Mouse (Mus musculus) embryonic facial prominence, embryonic 13.5 days (tissue): Measurements from ENCODE around the gene Pld4. TPM values are rescaled to one million over a fixed set of nuclear protein-coding genes. Genes with fewer than 3 reads are reported as not detected.
A peak's percentile ranks its signal among the peaks of the same experiment; 100 is the strongest.

Experiments
- ATAC-seq: fragments of 200-750 bp; cut with Nextera tagmentation; 2 replicates; pipeline ENCODE4 v1.8.0; 2017; ENCODE audit warnings: low read depth; ENCODE audit not compliant: insufficient number of reproducible peaks, insufficient read depth, low FRiP score, low TSS enrichment
- H3K27ac ChIP-seq: fragments of 300-500 bp; sonication (generic); 2 replicates; pipeline ENCODE4 v1.5.1; 2015; ENCODE audit warnings: moderate library complexity, mild to moderate bottlenecking, inconsistent platforms
- H3K27me3 ChIP-seq: fragments of 300-500 bp; sonication (generic); 2 replicates; pipeline ENCODE4 v1.6.1; 2015; ENCODE audit warnings: mild to moderate bottlenecking, inconsistent platforms
- H3K36me3 ChIP-seq: fragments of 300-500 bp; sonication (generic); 2 replicates; pipeline ENCODE4 v1.6.1; 2015; ENCODE audit warnings: mild to moderate bottlenecking, inconsistent platforms
- H3K4me1 ChIP-seq: fragments of 300-500 bp; sonication (generic); 2 replicates; pipeline ENCODE4 v1.6.1; 2015; ENCODE audit warnings: inconsistent platforms
- H3K4me2 ChIP-seq: fragments of 300-500 bp; sonication (generic); 2 replicates; pipeline ENCODE4 v1.6.1; 2015; ENCODE audit warnings: moderate library complexity, mild to moderate bottlenecking, inconsistent platforms
- H3K4me3 ChIP-seq: fragments of 300-500 bp; sonication (generic); 2 replicates; pipeline ENCODE4 v1.5.1; 2015; ENCODE audit warnings: mild to moderate bottlenecking, inconsistent platforms
- H3K9ac ChIP-seq: fragments of 300-500 bp; sonication (generic); 2 replicates; pipeline ENCODE4 v1.6.1; 2015; ENCODE audit warnings: mild to moderate bottlenecking, inconsistent platforms
- H3K9me3 ChIP-seq: fragments of 300-500 bp; sonication (generic); 2 replicates; pipeline ENCODE4 v1.6.1; 2016; ENCODE audit warnings: inconsistent platforms
- WGBS: fragments of 180-500 bp; shearing (Covaris S2); methylation state at CpG from one replicate; pipeline ENCODE4 v1.1.7; 2015; ENCODE audit warnings: mixed read lengths; 5-methylcytosine and 5-hydroxymethylcytosine counted together
- polyA plus RNA-seq: library from polyadenylated mRNA; unstranded; fragments of >200 nt; fragmentation: Nextera tagmentation; extraction: Ambion mirVana; gene quantifications from 2 replicates; pipeline ENCODE4 v1.2.1, GENCODE M21; 2015

Gene Pld4
- polyA plus RNA-seq, 1 experiment from 2014 or later, result 7.3 TPM

DNA sequence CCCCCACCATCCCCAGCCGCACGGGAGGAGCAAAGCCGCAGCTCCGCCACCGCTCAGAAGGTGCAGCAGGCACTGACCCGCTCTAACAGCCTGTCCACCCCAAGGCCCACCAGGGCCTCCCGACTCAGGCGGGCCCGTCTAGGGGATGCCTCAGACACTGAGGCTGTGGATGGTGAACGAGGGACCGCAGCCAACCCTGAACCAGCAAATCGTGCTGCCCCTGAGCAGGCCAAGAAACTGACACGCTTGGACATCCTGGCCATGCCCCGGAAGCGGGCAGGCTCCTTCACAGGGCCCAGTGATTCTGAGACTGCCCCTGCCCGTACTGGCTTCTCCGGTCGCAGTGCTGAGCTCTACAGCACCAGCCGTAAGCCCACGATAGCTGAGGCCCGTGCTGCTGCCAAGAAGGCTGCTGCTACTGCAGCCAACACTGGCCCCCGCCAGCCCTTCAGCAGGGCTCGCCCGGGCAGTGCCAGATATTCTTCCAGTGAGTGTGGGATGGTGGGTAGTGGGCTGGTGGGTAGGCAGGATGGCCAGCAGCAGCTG lies 21.4 kb upstream of the Pld4 start:
- ATAC-seq, result no peak
- 93% methylated on average over 24 of the region's 24 CpGs for WGBS
- no peaks in the 10 kb centered on the region for H3K27me3 ChIP-seq

DNA sequence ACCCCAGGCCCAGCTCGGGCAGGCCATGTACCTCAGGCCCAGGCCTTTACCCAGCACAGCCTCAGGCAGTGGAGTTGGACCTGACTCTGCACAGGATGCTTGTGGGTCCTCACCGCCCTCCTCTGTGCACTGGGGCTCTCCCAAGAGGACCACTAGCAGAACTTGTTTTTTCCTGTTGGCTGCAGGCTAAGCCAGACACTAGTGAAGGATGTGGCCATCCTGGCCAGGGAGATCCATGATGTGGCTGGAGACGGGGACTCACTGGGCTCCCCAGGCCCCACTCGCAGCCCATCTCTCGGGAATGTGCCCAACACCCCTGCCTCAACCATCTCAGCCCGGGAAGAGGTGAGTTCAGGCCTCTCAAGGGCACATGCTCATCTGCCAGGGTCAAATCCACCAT lies 17.7 kb upstream of the Pld4 start:
- no peak for ATAC-seq
- peak overlapping the region; percentile 62 for H3K9ac ChIP-seq
- H3K9me3 ChIP-seq, result no peaks in the 10 kb centered on the region
- peak overlapping the region; percentile 69; the same call in 1 of the 2 replicates for H3K27ac ChIP-seq
- H3K36me3 ChIP-seq, result peaks cover 75% of the 10 kb centered on the region
- no peak overlapping the region; the same call in 1 of the 2 replicates for H3K4me2 ChIP-seq
- peaks cover 24% of the 10 kb centered on the region for H3K4me1 ChIP-seq
- 62% methylated on average over 6 of the region's 6 CpGs for WGBS
- no peaks in the 10 kb centered on the region for H3K27me3 ChIP-seq
- H3K4me3 ChIP-seq, result no peak overlapping the region

More for the DNA sequence above, 21.4 kb upstream of the Pld4 start:
- H3K9ac ChIP-seq, result no peak overlapping the region
- H3K4me1 ChIP-seq, result peaks cover 15% of the 10 kb centered on the region
- H3K4me3 ChIP-seq, result no peak overlapping the region
- H3K36me3 ChIP-seq, result peaks cover 94% of the 10 kb centered on the region
- H3K27ac ChIP-seq, result no peak overlapping the region
- H3K4me2 ChIP-seq, result no peak overlapping the region
- H3K9me3 ChIP-seq, result no peaks in the 10 kb centered on the region

DNA sequence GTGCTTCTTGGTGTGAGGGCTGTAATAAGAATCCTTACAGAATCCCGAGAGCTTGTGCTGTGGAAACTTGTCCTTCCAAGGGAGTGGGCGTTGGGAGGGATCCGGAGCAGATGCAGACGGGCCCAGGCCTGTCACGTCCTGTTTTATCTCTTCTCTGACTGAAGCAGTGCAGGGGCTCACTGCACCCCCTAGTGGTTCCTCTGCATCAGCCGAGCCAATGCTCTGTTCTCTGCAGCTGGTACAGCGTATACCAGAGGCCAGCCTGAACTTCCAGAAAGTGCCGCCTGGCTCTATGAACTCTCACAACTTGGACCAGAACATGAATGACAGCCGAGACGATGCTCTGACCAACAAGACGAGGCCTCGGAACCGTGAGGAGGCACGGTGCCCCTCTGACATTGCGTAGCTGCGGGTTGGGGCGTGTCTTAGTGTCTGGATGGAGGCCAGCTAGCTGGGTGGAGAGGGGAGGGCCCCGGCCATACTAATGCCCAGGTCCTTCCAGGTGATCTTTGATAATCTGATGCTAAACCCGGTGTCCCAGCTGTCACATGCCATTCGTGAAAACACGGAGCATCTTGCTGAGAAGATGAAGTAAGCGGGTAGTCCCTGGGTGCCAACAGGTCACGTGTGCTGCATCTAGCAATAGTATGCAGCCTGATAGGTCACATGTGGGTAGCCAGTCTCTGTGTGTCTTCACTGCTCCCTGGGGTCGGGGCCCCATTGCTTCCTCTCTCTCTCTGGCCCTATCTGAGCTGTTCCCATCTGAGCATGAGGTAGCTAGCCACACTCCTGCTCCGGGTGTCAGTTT lies 17.1 kb upstream of the Pld4 start:
- Histone ChIP-seq H3K4me3 (no peak overlapping the region), H3K9ac (peak overlapping the region; percentile 62), H3K27ac (peak overlapping the region; percentile 69; the same call in 1 of the 2 replicates), H3K4me1 (peaks cover 24% of the 10 kb centered on the region), H3K27me3 (no peaks in the 10 kb centered on the region), H3K4me2 (no peak overlapping the region; the same call in 1 of the 2 replicates), H3K9me3 (no peaks in the 10 kb centered on the region), H3K36me3 (peaks cover 69% of the 10 kb centered on the region)
- 49% methylated on average over 25 of the region's 25 CpGs for WGBS
- peak; percentile 75 for ATAC-seq

- Histone ChIP-seq H3K27me3 (no peaks in the 10 kb centered on the region), H3K9me3 (no peaks in the 10 kb centered on the region), H3K4me2 (no peak overlapping the region), H3K9ac (0 out of 2 replicates have a peak overlapping the region, but pooled peaks have one; percentile 62), H3K4me1 (peaks cover 24% of the 10 kb centered on the region), H3K27ac (no peak overlapping the region), H3K36me3 (peaks cover 61% of the 10 kb centered on the region), H3K4me3 (no peak overlapping the region)
- 74% methylated on average over 11 of the region's 11 CpGs for WGBS
- no peak for ATAC-seq
Measured at GRCm38 (mm10) chr12:112744211-112744610, 16.2 kb upstream of the Pld4 start.

DNA sequence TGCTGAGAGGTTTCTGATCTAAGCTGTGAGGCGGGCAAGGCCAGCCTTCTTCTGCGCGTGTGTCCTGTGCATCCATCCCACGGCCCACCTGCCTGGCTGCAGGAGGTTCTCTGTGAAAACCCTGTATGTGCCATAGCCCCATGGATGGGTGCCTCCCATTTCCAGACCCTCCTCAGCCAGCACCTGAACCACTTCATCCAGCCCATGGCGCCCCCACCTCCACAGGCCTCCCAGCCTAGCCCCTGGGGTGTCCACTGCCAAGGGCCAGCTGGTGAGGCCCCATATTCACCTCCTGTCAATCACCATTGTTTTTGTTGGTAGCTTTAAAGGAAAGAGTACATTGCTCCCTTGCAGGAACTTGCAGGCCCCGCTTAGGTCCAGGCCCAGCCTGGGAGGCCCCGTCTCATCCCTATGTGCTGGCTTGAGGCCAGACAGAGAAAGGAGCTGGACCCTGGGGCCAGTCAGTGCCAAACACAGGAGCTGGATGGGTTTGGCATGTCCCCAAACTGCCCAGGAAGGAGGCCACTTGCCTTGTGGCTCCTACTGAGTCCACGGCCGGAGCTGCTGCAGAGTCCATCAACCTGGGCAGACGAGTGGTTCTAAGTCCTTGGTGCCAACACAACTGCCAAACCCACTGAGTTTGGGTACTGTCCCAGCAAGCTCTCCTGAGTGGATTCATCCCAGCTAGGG lies 15.4 kb upstream of the Pld4 start:
- ATAC-seq, result no peak
- 88% methylated on average over 10 of the region's 10 CpGs for WGBS
- H3K36me3 ChIP-seq, result peaks cover 52% of the 10 kb centered on the region

DNA sequence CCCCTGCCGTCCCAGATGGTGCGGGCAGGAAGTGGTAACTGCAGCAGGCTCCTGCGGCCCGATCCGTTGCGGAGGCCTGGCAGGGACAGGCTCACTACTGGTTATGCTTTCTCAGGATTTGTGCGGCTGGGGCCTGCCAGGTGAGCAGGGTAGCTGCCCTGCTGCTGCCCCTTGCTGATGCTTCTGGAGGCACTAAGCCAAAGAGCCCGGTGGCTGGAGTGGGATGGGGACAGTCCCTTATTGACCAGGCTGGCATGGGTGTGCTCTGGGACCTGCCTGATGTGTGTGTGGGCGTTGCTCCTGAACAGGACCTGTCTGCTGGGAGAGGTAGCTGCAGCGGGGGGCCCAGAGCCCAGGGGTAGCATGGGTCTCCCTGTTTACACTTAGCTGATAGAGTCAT lies 14.7 kb upstream of the Pld4 start:
- WGBS, result 82% methylated on average over 10 of the region's 10 CpGs

More for the DNA sequence above, 15.4 kb upstream of the Pld4 start:
- no peak overlapping the region for H3K27ac ChIP-seq
- no peaks in the 10 kb centered on the region for H3K9me3 ChIP-seq
- H3K4me2 ChIP-seq, result no peak overlapping the region
- peaks cover 24% of the 10 kb centered on the region for H3K4me1 ChIP-seq
- H3K4me3 ChIP-seq, result no peak overlapping the region
- peak overlapping the region; percentile 32; the same call in 1 of the 2 replicates for H3K9ac ChIP-seq
- no peaks in the 10 kb centered on the region for H3K27me3 ChIP-seq

DNA sequence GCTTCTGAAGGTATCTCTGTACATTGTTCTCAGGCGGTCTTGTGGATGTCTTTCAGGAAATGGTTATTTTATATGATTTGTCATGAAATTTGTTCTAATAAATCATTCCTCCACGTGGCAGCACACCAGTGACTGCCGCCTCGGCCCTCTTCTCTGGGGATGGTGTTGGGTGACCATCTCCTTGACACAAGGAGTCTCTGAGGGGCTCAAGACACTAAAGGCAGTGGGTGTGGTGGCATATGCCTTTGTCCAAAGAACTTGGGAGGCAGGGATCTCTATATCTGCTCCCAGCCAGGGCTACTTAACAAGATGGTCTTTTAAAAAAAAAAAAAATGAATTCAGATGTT lies 14.0 kb upstream of the Pld4 start:
- H3K27ac ChIP-seq, result no peak overlapping the region
- H3K9me3 ChIP-seq, result no peaks in the 10 kb centered on the region
- H3K4me1 ChIP-seq, result peaks cover 24% of the 10 kb centered on the region
- WGBS, result 74% methylated on average over 4 of the region's 4 CpGs
- no peak overlapping the region for H3K4me2 ChIP-seq
- peaks cover 38% of the 10 kb centered on the region for H3K36me3 ChIP-seq
- no peaks in the 10 kb centered on the region for H3K27me3 ChIP-seq
- no peak for ATAC-seq
- H3K4me3 ChIP-seq, result no peak overlapping the region
- H3K9ac ChIP-seq, result no peak overlapping the region

More for the DNA sequence above, 14.7 kb upstream of the Pld4 start:
- Histone ChIP-seq H3K4me3 (no peak overlapping the region), H3K36me3 (peaks cover 46% of the 10 kb centered on the region), H3K4me2 (no peak overlapping the region), H3K9ac (0 out of 2 replicates have a peak overlapping the region, but pooled peaks have one; percentile 32), H3K27ac (no peak overlapping the region), H3K27me3 (no peaks in the 10 kb centered on the region), H3K4me1 (peaks cover 24% of the 10 kb centered on the region), H3K9me3 (no peaks in the 10 kb centered on the region)
- ATAC-seq, result no peak

DNA sequence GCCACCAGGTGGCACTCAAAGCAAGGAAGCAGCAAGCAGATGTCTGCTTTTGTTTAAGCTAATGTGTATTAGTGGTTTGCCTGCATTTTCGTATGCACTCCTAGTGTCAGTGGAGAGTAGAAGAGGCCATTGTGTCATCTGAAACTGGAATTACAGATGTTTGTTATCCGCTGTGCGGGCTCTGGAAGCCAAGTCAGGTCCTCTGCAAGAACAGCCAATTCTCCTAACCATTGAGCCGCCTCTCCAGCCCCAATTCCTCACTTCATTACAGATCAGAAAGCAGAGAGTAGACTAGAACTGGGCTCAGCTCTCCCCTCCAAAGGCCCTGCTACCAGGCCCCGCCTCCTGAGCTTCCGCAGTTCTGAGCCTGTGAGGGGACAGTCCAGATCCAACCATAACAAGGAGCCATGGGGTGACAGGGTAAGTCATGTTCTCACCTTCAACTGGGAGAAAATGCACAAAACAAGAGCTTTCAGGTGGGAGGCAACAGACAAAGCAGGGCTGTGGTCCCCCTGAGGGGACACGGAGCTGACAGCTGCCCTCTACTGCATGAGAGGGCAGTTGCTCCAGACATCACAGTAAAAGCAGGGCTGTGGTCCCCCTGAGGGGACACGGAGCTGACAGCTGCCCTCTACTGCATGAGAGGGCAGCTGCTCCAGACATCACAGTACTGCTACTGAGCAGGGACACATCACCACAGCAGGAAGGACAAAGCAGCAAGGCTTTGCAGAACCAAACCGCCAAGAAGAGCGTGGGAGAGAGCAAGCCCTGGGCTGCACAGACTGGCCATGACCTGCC lies 13.4 kb upstream of the Pld4 start:
- Histone ChIP-seq H3K9ac (peak overlapping the region; percentile 28), H3K27ac (peak overlapping the region; percentile 88), H3K4me1 (peaks cover 24% of the 10 kb centered on the region), H3K4me3 (no peak overlapping the region), H3K4me2 (peak overlapping the region; percentile 40; the same call in 1 of the 2 replicates), H3K9me3 (no peaks in the 10 kb centered on the region), H3K27me3 (no peaks in the 10 kb centered on the region), H3K36me3 (peaks cover 33% of the 10 kb centered on the region)
- 10% methylated on average over 10 of the region's 10 CpGs for WGBS
- no peak for ATAC-seq

GRCm38 (mm10) chr12:112747606-112747970 lies 12.9 kb upstream of the Pld4 start:
- Histone ChIP-seq H3K4me3 (no peak overlapping the region), H3K9me3 (no peaks in the 10 kb centered on the region), H3K9ac (peak overlapping the region; percentile 28; the same call in 1 of the 2 replicates), H3K27ac (peak overlapping the region; percentile 88; the same call in 1 of the 2 replicates), H3K4me2 (peak overlapping the region; percentile 40; the same call in 1 of the 2 replicates), H3K36me3 (peaks cover 29% of the 10 kb centered on the region), H3K27me3 (no peaks in the 10 kb centered on the region), H3K4me1 (peaks cover 21% of the 10 kb centered on the region)
- WGBS, result 72% methylated on average over 8 of the region's 8 CpGs
- no peak for ATAC-seq

GRCm38 (mm10) chr12:112750976-112751375 lies 9.5 kb upstream of the Pld4 start:
- Histone ChIP-seq H3K4me1 (peaks cover 9% of the 10 kb centered on the region), H3K36me3 (no peaks in the 10 kb centered on the region), H3K9ac (no peak overlapping the region), H3K9me3 (no peaks in the 10 kb centered on the region), H3K4me2 (no peak overlapping the region), H3K27me3 (no peaks in the 10 kb centered on the region), H3K4me3 (no peak overlapping the region), H3K27ac (no peak overlapping the region)
- WGBS, result 92% methylated on average over 12 of the region's 12 CpGs
- no peak; the same call in 1 of the 2 replicates for ATAC-seq

DNA sequence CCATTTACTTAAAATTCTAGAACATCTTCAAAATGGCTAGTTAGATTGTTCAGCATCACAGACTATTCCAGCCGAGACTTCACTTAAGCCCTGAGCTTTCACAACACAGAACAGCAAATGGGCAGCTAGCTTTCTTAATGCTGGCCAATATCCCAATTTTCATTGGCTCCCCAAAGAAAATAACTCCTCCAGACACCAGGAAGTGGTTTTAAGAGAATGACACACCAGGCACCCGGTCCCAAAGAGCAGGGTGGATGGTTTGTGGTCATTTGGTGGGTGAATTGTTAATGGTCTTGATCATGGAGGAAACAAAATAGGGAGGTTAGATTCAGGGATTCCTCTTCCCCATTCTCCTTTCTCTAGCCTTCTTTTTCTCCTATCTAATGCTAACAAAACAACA lies 8.1 kb upstream of the Pld4 start:
- Histone ChIP-seq H3K9me3 (no peaks in the 10 kb centered on the region), H3K4me1 (peaks cover 2% of the 10 kb centered on the region; the same call in 1 of the 2 replicates), H3K9ac (no peak overlapping the region), H3K4me3 (no peak overlapping the region), H3K27me3 (no peaks in the 10 kb centered on the region), H3K27ac (no peak overlapping the region), H3K36me3 (no peaks in the 10 kb centered on the region), H3K4me2 (no peak overlapping the region)
- ATAC-seq, result no peak
- 42% methylated on average over 2 of the region's 2 CpGs for WGBS
